Mouse (Mus musculus) MEL (cell line): ENCODE measurements around the gene Trib3. TPM values are rescaled to one million over a fixed set of nuclear protein-coding genes. Genes with fewer than 3 reads are reported as not detected.

Source experiments
- DNase-seq: peaks from one replicate; pipeline ENCODE4 v3.0.0; 2011; ENCODE audit warnings: low read depth, low spot score
- H3K27ac ChIP-seq: 2 replicates; pipeline ENCODE4 v1.5.1; 2012; ENCODE audit warnings: low read depth, mild to moderate bottlenecking, control low read depth, low read length, moderate library complexity; ENCODE audit not compliant: control insufficient read depth
- H3K27me3 ChIP-seq, 2 experiments: fragments of 150-350 bp in 1 of 2; sonication (generic) in 1 of 2; 2 replicates each; pipeline ENCODE4 v1.6.1; 2012; ENCODE audit warnings: low read length in 2 of 2, mild to moderate bottlenecking in 2 of 2, improper control_type of control experiment in 1 of 2, moderate library complexity in 1 of 2; ENCODE audit not compliant: insufficient read depth in 2 of 2, control insufficient read depth in 1 of 2
- H3K36me3 ChIP-seq, 2 experiments: 2 replicates each; pipeline ENCODE4 v1.6.1; 2012 to 2014; ENCODE audit warnings: low read length in 2 of 2, improper control_type of control experiment in 1 of 2, inconsistent platforms in 1 of 2, mild to moderate bottlenecking in 1 of 2; ENCODE audit not compliant: insufficient read depth in 2 of 2, control insufficient read depth in 1 of 2
- H3K4me1 ChIP-seq, 2 experiments: fragments of 150-350 bp in 1 of 2; sonication (generic) in 1 of 2; 2 replicates each; pipeline ENCODE4 v1.6.1; 2012; ENCODE audit warnings: low read length in 2 of 2, improper control_type of control experiment in 1 of 2, mild to moderate bottlenecking in 1 of 2; ENCODE audit not compliant: insufficient read depth in 2 of 2, control insufficient read depth in 1 of 2
- H3K4me3 ChIP-seq, 2 experiments: fragments of 150-350 bp in 1 of 2; sonication (generic) in 1 of 2; 2 replicates each; pipeline ENCODE4 v1.5.1; 2012; ENCODE audit warnings: low read depth in 2 of 2, low read length in 2 of 2, mild to moderate bottlenecking in 2 of 2, moderate library complexity in 2 of 2, control low read depth in 1 of 2, improper control_type of control experiment in 1 of 2; ENCODE audit not compliant: control insufficient read depth in 1 of 2, insufficient read depth in 1 of 2
- H3K79me2 ChIP-seq: 2 replicates; pipeline ENCODE4 v1.6.1; 2012; ENCODE audit warnings: mild to moderate bottlenecking, low read length, moderate library complexity; ENCODE audit not compliant: control insufficient read depth, poor library complexity, insufficient read depth
- H3K9ac ChIP-seq: 2 replicates; pipeline ENCODE4 v1.6.1; 2012; ENCODE audit warnings: low read depth, mild to moderate bottlenecking, control low read depth, low read length, moderate library complexity; ENCODE audit not compliant: control insufficient read depth, poor library complexity, severe bottlenecking
- H3K9me3 ChIP-seq: fragments of 150-350 bp; sonication (generic); replicated peaks from 2 replicates; pipeline ENCODE4 v1.6.1; 2012; ENCODE audit warnings: mild to moderate bottlenecking, low read length, improper control_type of control experiment, moderate library complexity; ENCODE audit not compliant: insufficient read depth
- E2F4 ChIP-seq: IDR thresholded peaks from 2 replicates; pipeline ENCODE4 v1.6.1; 2011; ENCODE audit warnings: low read depth, low read length, improper control_type of control experiment, borderline replicate concordance
- MEF2A ChIP-seq: IDR thresholded peaks from 2 replicates; pipeline ENCODE4 v1.6.1; 2014; ENCODE audit warnings: low read depth, mild to moderate bottlenecking, inconsistent platforms, low read length, improper control_type of control experiment; ENCODE audit not compliant: poor library complexity, insufficient replicate concordance, severe bottlenecking; ENCODE audit errors: extremely low read depth
- MYB ChIP-seq: IDR thresholded peaks from 2 replicates; pipeline ENCODE4 v1.6.1; 2011; ENCODE audit warnings: mild to moderate bottlenecking, low read depth, low read length, improper control_type of control experiment
- NELFE ChIP-seq: IDR thresholded peaks from 2 replicates; pipeline ENCODE4 v1.6.1; 2011; ENCODE audit warnings: low read depth, low read length, improper control_type of control experiment
- NRF1 ChIP-seq: IDR thresholded peaks from 2 replicates; pipeline ENCODE4 v1.6.1; 2014; ENCODE audit warnings: low read depth, mild to moderate bottlenecking, inconsistent platforms, low read length, improper control_type of control experiment, moderate library complexity; ENCODE audit not compliant: poor library complexity, insufficient read depth, severe bottlenecking
- POLR2A ChIP-seq, 2 experiments: IDR thresholded peaks; 2 replicates each; pipeline ENCODE4 v1.6.1; 2011 to 2012; ENCODE audit warnings: low read length in 2 of 2, mild to moderate bottlenecking in 2 of 2, control low read depth in 1 of 2, improper control_type of control experiment in 1 of 2, low read depth in 1 of 2, moderate library complexity in 1 of 2; ENCODE audit not compliant: control insufficient read depth in 1 of 2, insufficient read depth in 1 of 2, poor library complexity in 1 of 2
- POLR2AphosphoS5 ChIP-seq: IDR thresholded peaks from 2 replicates; pipeline ENCODE4 v1.6.1; 2012; ENCODE audit warnings: low read depth, borderline replicate concordance, mild to moderate bottlenecking, inconsistent platforms, low read length, moderate library complexity, mixed read lengths
- SMC3 ChIP-seq: IDR thresholded peaks from 2 replicates; pipeline ENCODE4 v1.6.1; 2011; ENCODE audit warnings: low read depth, low read length, improper control_type of control experiment
- TBP ChIP-seq: IDR thresholded peaks from 2 replicates; pipeline ENCODE4 v1.8.0; 2011; ENCODE audit warnings: low read depth, low read length, improper control_type of control experiment
- TCF12 ChIP-seq: IDR thresholded peaks from 2 replicates; pipeline ENCODE4 v1.6.1; 2014; ENCODE audit warnings: low read depth, mild to moderate bottlenecking, inconsistent platforms, low read length, improper control_type of control experiment, moderate library complexity
- UBTF ChIP-seq: IDR thresholded peaks from 2 replicates; pipeline ENCODE4 v1.6.1; 2012; ENCODE audit warnings: low read depth, mild to moderate bottlenecking, inconsistent platforms, low read length, improper control_type of control experiment, moderate library complexity, borderline replicate concordance; ENCODE audit not compliant: insufficient read depth
- USF1 ChIP-seq: IDR thresholded peaks from 2 replicates; pipeline ENCODE4 v1.6.1; 2014; ENCODE audit warnings: low read depth, mild to moderate bottlenecking, inconsistent platforms, low read length, improper control_type of control experiment, moderate library complexity
- ZC3H11A ChIP-seq: IDR thresholded peaks from 2 replicates; pipeline ENCODE4 v1.6.1; 2012; ENCODE audit warnings: low read depth, mild to moderate bottlenecking, inconsistent platforms, low read length, improper control_type of control experiment
- ZMIZ1 ChIP-seq: IDR thresholded peaks from 2 replicates; pipeline ENCODE4 v1.6.1; 2012; ENCODE audit warnings: low read depth, mild to moderate bottlenecking, inconsistent platforms, low read length, improper control_type of control experiment, moderate library complexity
- ZNF384 ChIP-seq: IDR thresholded peaks from 2 replicates; pipeline ENCODE4 v1.6.1; 2012; ENCODE audit warnings: low read depth, mild to moderate bottlenecking, inconsistent platforms, low read length, improper control_type of control experiment
- polyA plus RNA-seq, 2 experiments: library from polyadenylated mRNA; stranded (reverse) in 1 of 2; unstranded in 1 of 2; fragments of >175 nt in 1 of 2; fragments of >200 nt in 1 of 2; gene quantifications; 2 replicates each; pipeline versions ENCODE4 v1.2.1 to v1.2.4; 2012; ENCODE audit warnings: low replicate concordance in 2 of 2, low read depth in 1 of 2; ENCODE audit not compliant: insufficient read length in 2 of 2, insufficient read depth in 1 of 2, missing spikeins in 1 of 2
- total RNA-seq: library from RNA; depleted of rRNA; stranded (reverse); fragments of 300-350 nt; gene quantifications from 2 replicates; pipeline ENCODE4 v1.2.3, GENCODE M21; 2012

The Trib3 gene
- total and polyA plus RNA-seq, 3 experiments = 6.1 to 34.9 TPM; not detected in 1

DNA sequence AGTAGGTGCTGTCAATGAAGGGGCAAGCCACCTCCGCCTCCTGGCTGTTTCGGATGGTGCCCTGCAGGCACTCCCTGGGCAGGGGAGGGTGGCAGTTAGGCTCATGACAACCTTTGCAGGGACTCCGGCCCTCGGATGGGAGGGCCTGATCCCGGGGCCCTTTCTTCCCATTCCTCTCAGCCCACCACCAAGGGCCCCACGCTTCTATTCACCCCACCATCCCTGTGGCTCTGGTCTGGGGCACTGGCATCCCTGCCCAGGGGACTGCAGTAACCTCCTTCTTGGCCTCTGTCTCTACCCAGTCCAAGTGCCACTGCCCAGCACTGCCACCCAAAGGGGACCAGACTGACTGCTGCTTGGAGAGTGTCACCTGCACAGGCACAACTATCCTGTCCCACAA lies 21.6 kb downstream of the Trib3 start:
- no peaks in the 10 kb centered on the region for H3K4me1 ChIP-seq
- TF ChIP-seq NELFE = no peak
- no peak for TF ChIP-seq ZNF384
- no peak for TF ChIP-seq POLR2AphosphoS5
- TF ChIP-seq SMC3 = no peak
- TF ChIP-seq MYB = no peak
- TF ChIP-seq E2F4 = no peak
- no peak for TF ChIP-seq POLR2A (IDR thresholded peaks at IDR 0.05; ENCODE audit: control insufficient read depth in 1 of 2, insufficient read depth in 1 of 2, low read depth in 1 of 2, low read length in 2 of 2, poor library complexity in 1 of 2)
- TF ChIP-seq MEF2A = no peak
- DNase-seq = no peak
- H3K27me3 ChIP-seq = no peaks in the 10 kb centered on the region
- H3K79me2 ChIP-seq = no peaks in the 10 kb centered on the region
- H3K36me3 ChIP-seq = peaks cover 0 to 3% of the 10 kb centered on the region in 2 experiments; a peak in 1 of 4 replicates
- no peak overlapping the region for H3K9ac ChIP-seq
- no peaks in the 10 kb centered on the region for H3K9me3 ChIP-seq
- no peak overlapping the region for H3K27ac ChIP-seq
- H3K4me3 ChIP-seq = no peak overlapping the region

DNA sequence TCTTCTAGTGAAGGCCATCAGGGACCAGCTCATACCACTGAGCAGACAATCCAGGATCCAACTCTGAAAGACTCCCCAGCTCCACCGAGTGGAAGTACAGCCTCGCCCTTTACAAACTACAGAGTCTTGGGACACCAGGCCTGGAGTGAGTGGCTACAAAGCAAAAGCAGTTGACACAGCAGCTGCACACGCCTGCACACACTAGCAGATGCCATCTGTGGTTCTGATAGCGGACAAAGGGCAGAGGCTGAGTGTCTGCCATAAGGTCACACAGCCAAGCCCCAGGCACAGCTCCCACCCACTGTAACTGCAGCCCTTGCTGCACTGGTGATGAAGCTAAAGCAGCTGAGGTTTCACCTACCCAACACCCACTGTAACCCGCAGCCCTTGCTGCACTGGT lies 22.3 kb downstream of the Trib3 start:
- Histone ChIP-seq H3K79me2 (no peaks in the 10 kb centered on the region), H3K4me3 (no peak overlapping the region), H3K9me3 (no peaks in the 10 kb centered on the region), H3K27me3 (no peaks in the 10 kb centered on the region), H3K4me1 (no peaks in the 10 kb centered on the region), H3K27ac (no peak overlapping the region), H3K36me3 (peaks cover 0 to 3% of the 10 kb centered on the region in 2 experiments; a peak in 1 of 4 replicates), H3K9ac (no peak overlapping the region)
- TF ChIP-seq ZMIZ1 = no peak
- no peak for TF ChIP-seq ZC3H11A
- no peak for TF ChIP-seq MYB
- no peak for TF ChIP-seq UBTF
- TF ChIP-seq TBP = no peak
- TF ChIP-seq TCF12 = no peak
- DNase-seq = no peak

DNA sequence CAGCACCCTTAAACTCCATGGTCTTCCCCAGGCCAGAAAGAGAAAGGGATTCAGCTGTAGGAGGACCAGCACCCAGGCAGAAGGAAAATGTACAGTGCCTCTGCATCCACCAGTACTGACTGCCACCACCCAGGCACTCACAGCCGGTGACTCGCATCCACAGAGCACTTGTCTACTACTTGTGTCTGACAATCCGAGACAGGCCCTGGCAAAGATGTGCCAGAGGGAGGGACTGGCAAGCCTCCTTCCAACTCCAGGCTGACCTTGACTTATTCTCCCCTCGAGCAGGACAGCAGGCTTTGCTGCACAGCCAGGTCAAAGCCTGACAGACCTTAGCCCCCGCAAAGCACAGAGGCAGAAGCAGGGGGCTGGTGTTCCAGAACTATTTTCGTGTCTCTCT lies 26.8 kb downstream of the Trib3 start:
- no peak overlapping the region for H3K4me3 ChIP-seq
- no peak overlapping the region for H3K9ac ChIP-seq
- TF ChIP-seq UBTF (no peak), USF1 (no peak), ZNF384 (no peak), TBP (no peak), NRF1 (no peak)
- TF ChIP-seq, all 39 proteins: peak for 0

More for the DNA sequence above, 26.8 kb downstream of the Trib3 start:
- Histone ChIP-seq H3K79me2 (no peaks in the 10 kb centered on the region), H3K9me3 (no peaks in the 10 kb centered on the region), H3K27me3 (no peaks in the 10 kb centered on the region), H3K4me1 (no peaks in the 10 kb centered on the region), H3K36me3 (peaks cover 0 to 3% of the 10 kb centered on the region in 2 experiments; a peak in 2 of 4 replicates), H3K27ac (no peak overlapping the region)
- no peak for DNase-seq
